Mouse (Mus musculus): ENCODE measurements around the gene Cdca5.
"Not testable (repeated sequence)": the region's sequence is repeated elsewhere in the genome, so short reads cannot be mapped to it uniquely, and the experiment has no call there.

Cdca5 gene

DNA sequence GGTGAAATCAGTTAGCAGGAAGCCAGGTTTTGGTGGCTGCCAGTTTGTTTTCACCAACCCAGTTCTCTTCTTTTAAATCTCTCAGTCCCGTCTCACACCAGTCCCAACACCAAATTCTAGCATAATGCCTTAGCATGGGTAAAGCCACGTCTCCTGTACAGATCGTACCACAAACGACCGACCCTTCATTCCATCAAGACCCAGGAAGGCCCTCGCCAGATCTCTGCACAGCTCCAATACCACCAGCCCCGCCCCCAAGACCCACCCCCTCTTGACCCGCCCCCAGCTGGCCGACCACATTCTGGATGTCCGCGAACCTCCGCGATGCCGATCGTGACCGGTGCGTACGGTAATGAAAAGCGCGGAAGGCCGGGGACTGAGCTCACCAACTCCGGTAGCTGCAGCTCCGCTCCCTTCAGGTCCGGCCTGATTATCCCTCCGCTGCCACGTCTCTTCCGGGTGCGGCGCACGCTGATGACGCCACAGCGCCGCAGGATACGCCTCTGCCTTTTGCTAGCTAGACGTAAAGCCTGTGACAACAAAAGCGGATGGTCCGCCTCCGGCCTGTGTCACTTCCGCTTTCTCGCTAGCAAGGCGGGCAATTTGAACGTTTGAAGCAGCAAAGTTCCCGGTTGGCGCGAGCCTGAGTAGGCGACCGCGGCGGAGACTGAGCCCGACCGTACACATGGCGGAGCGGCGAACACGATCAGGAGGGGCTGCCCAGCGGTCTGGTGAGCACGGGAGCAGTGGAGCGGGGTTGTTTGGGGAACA lies at the start of gene Cdca5, which contains the start of gene Zfpl1:
Cdca5 (plus strand) TSS at position 506 of the 771 bp plus-strand sequence.
Zfpl1 (minus strand) TSS at position 479 of the 771 bp plus-strand sequence.
- peak; percentile 91 to 95 for DNase-seq (ENCODE audit: low spot score in 2 of 2)

DNA sequence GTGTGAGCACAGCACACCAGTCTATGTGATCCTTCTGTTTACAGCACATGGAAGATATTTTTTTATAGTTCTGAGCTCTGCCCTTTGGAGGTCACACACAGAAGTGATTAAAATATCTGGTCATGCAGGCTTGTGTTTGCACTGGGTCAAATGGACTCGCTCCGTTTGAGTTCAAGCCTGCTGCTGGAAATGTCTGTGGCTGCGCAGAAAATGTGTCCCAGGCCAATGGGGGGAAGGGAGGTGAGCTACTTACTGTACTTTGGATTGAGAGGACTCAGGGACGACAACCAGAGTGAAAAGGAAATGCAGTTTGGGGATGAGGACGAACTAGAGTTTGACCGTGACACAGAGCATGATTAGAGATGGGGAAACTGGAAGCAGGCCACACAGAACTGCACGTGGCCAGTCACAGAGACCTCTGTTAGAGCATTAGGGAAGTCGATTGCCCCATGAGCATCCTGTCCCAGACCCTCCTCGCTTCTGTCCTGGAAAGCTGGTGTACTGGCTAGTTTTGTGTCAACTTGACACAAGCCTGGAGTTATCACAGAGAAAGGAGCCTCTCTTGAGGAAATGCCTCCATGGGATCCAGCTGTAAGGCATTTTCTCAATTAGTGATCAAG lies 48.7 kb upstream of the Cdca5 start:
- no peak for DNase-seq (ENCODE audit: low spot score in 2 of 2)

DNA sequence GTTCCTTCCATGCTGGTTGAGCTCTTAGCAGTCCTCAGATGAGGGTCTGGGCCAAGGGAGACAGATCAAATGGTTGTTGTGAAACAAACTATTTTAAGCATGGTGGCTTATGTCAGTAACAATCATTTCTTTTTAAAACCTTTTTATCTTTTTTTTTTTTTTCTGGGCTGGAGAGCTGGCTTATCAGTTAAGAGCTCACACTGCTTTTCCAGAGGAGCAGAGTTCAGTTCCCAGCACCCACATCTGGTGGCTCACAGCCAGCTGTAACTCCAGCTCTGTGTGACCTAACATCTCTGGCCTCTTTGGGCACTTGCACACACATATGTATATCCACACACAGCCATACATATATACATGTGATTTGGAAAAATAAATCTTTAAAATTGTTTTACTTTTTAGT lies 47.1 kb upstream of the Cdca5 start:
- DNase-seq (ENCODE audit: low spot score in 2 of 2), result no peak

DNA sequence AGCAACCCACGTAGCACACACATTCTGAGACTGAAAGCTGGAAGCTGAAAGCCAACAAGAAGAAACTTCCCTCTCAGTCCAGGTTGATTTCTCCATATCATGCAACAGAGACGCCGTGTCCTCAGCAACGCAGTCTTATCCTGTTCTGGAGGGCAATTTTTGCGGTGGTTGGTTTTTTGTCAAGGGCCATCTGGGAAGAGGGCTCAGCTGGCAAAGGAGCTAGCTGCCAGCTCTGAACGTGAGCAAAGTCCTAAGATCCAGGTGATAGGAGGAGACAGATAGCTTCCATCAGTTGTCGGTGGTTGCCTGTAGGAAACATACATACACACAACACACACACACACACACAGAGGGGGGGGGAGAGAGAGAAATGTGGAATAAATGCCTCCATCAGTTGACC lies 46.5 kb upstream of the Cdca5 start:
- no peak for DNase-seq (ENCODE audit: low spot score in 2 of 2)

DNA sequence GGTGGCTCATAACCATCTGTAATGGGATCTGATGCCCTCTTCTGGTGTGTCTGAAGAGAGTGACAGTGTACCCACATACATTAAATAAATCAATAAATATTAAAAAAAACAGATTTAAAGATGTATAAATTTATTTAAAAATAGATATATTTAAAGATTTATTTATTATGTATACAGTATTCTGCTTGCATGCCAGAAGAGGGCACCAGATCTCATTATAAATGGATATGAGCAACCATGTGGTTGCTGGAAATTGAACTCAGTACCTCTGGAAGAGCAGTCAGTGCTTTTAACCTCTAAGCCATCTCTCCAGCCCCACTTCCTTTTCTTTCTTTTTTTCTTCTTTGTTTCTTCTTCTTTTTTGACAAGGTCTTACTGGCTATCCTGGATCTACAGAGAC lies 44.8 kb upstream of the Cdca5 start:
- no peak for DNase-seq (ENCODE audit: low spot score in 2 of 2)

DNA sequence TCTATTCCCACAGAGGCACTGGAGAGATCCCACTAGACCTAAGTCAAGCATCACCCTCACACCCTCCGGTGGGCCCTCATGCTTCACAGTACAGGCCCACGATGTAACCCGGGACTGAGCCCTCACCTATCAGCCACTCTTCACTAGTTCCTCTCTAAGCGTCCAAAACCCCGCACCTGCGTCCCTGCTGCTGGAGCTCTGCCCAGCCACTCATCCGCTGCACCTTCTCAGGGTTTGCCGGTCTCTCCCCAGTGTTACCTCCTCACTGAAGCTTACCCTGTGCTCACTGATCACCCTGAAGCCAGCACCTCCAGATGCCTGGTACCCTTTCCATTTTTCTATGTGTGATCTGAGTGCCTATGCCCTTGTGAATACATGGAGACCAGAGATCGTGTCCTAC lies 42.5 kb upstream of the Cdca5 start:
- no peak for DNase-seq (ENCODE audit: low spot score in 2 of 2)

DNA sequence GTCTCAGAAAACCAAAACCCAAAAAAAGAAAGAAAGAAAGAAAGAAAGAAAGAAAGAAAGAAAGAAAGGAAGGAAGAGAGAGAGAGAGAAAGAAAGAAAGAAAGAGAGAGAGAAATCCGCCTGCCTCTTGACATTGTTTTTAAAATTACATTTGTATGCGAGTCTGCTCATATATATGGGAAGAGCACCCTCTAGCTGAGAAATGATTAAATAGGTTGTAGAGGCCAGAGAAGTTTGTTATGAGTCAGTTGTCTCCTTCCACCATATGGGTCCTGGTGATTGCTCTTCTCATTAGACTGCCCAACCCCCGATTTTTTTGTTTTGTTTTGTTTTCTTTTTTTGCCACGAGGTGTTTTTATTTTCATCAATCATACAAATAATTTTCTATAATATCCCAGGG lies 40.7 kb upstream of the Cdca5 start:
- not testable (repeated sequence) for DNase-seq (ENCODE audit: low spot score in 2 of 2)

DNA sequence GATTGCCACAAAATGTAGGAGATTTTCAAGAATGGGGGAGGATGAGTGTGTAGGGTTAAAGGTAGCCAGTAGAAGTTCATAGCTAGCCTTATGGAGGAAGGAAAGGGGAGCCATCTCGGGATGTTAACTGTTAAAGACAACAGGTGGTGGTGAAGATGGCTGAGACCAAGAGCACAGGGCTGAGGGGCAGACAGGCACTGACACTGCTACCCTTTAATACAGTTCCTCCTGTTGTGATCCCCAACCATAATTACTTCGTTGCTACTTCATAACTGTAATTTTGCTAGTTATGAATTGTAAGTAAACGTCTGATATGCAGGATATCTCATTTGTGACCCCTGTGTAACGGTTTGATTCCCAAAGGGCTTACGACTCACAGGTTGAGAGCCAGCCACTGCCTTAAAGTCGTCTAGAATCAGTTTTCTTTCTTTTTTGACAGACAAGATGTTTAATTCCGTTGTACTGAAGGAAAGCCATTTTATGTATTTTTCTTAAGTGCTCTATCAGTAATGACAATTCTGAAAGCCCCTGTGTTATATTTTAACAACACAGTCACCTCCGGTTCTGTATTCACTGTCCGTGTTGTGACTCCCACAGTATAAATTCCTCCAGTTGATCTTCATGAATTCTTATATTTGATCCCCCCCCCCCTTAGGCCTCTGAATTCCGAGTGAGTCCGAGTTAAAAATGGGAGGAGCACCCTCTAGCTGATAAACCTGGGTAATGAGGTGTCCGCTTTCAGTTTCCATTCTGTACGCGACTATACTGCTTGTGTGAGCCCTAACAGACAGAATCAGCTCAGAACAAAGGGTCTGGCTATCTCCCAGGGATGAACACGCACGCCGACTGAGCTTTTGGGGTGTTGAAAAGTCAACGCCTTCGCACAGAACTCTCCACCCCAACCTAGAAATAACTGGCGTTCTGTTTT lies 39.2 kb upstream of the Cdca5 start:
- DNase-seq (ENCODE audit: low spot score in 2 of 2), result no peak

DNA sequence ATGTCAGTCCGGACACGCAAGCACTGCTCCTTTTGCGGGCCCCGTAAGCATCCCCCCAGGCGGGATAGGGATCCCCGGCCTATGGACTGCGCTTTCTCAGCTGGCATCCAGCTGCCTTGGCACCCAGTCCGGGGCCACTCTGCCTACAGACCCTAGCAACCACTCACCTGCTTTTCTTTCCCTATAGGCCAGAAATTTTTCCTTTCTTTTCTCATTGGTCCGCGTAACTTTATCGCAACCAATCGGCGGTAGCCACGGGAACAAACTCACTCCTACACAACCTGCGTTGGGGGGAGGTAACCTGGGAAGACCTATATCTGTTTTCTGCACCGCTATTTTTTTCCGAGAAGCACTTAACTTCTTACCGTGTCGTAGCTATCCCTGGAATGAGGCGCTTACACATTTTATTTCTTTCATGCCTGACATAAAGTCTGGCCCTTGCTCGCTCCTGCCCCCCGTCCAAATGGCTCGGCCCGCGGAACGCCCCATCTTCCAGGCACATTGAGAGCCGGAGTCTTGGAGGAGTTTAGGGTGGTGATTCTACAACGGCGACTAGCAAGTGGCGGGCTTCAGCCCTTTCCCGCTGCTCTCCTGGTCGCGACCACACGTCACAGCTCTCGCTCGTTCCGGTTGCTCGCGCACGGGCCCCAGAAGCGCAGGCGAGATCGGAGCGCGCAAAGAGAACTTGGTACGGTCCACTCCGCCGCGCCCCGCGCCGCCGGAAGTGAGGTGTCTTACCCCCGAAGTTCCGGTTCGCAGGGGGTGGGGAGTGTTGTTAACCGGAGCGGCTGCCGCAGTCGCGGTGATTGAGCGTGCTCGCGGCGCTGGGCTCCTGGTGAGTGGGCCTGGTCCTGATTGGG lies 38.3 kb upstream of the Cdca5 start, which contains the start of gene Syvn1:
Syvn1 (plus strand) TSS at position 283 of the 860 bp plus-strand sequence.
- peak; percentile 83 to 86 for DNase-seq (ENCODE audit: low spot score in 2 of 2)

DNA sequence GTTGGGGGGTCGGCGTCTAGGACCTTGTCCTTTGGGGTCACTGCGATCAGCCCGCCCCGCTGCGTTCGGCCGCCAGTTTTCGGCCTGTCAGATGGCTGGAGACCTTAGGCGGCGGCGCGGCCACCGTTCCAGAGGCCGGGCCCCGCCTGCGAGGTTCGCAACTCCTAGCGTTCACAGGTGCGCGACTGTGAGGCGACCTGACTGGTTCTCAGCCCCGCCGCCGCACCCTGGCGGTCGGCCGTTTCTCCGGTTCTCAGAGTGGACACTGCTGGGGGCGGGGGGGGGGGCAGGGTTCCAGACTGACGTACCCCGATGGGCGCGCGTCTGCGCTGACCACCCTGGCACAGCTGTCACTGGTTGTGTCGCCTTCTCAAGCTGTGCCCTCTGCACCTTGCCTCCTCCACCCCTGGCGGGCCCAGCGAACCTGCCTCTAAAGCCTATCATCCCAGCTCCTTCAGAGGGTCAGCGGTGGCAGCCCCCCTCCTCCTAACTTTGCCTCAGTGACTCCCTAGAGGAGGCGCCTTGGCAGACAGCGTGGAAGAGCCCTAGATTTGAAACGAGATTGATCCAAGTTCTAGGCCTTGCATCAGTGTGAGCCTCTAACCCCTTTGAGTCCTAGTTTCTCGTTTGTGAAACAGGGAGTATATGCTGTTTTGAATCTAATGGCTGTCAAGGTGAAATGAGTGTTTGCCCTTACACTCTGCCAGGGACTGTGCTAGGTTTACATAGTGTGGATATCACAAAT lies 37.5 kb upstream of the Cdca5 start:
- no peak for DNase-seq (ENCODE audit: low spot score in 2 of 2)

DNA sequence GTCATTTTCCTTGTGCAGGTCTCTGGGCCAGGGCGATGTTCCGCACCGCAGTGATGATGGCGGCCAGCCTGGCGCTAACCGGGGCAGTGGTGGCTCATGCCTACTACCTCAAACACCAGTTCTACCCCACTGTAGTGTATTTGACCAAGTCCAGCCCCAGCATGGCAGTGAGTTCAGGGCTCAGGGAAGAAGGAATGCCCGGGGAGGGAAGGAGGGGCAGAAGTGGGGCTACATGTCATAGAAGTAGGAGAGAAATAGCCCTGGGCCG lies 37.0 kb upstream of the Cdca5 start:
- DNase-seq (ENCODE audit: low spot score in 2 of 2), result no peak

DNA sequence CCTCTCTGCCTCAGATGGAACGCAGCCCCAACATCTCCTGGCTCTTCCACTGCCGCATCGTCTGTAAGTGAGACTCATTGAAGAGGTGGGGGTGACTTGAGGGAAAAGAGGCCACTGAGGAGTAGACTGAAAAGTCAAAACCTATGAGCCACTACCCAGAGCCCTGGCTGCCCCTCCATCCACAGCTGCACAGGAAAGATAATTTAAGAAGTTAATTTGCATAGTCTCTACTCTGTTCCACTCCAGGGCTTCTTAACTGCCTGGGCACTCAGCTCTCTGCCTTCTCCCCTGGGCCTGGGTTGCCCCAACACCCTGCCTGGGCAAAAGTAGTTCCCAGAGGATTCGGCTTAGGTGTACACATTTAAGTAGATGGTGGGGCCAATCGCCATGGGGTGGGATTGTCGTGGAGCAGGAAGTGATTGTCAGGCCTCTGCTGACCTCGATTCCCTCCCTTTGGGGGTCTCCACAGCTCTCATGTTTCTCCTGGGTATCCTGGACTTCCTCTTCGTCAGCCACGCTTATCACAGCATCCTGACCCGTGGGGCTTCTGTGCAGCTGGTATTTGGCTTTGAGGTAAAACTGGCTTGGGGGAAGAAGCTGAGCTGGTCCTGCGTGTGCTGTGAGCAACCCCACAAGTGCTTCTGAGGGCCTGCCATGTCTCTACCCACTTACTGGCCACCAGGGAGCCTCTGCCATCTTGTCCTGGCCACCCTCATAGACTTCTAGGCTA lies 35.9 kb upstream of the Cdca5 start:
- DNase-seq (ENCODE audit: low spot score in 2 of 2), result peak in 1 of 2 experiments; percentile 43

DNA sequence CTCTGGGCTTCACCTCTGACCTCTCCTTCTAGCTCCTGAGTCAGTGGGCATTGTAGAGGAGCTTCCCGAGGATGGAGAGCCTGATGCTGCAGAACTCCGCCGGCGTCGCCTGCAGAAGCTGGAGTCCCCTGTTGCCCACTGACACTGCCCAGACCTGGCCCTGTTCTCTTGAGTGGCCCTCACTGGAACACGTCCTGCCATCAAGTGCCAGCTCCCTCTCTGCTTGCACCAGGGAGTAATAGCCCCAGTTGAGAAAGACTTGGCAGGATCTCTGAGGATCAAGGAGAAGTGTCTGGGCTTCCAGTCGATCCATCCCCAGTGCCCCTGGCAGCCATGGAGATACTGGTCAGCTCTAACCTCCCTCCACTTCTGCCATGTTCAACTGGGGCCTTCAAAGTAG lies 32.3 kb upstream of the Cdca5 start:
- DNase-seq (ENCODE audit: low spot score in 2 of 2), result no peak

DNA sequence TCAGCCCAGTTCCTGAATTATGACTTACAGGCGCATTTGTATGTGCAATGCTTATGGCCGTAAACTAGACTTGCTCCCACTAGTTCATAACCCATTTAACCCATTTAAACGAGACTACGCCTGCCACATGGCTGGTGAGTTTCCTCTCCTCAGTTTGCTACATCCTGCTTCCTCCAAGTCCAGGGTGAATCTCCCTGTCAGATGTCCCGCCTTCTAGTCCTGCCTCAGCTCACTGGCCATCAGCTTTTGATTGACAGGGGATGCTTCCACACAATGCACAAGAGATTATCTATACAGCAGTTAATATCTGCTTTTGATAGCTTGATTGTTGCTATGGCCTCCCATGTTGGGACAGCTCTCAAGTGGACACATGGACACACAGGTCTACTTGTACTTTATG lies 30.5 kb upstream of the Cdca5 start:
- DNase-seq (ENCODE audit: low spot score in 2 of 2), result no peak

DNA sequence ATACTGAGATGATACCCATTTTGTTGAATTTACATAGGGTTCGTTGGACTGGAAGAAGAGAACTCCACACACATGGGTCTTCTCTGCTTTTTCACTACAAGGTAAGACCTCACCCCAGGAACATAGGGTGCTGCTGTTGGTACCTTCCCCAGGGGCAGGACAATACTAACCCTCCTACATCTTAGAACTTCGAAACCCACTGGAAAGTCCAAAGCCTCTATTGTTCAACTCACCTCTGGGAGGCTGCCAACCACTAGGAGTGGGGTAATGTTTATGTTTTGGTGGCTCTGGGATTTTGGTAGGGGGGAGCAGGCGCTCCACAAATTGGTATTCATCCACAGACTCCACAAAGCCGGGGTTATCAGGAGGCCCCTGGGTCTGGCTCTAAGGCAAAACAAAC lies 28.1 kb upstream of the Cdca5 start:
- no peak for DNase-seq (ENCODE audit: low spot score in 2 of 2)

DNA sequence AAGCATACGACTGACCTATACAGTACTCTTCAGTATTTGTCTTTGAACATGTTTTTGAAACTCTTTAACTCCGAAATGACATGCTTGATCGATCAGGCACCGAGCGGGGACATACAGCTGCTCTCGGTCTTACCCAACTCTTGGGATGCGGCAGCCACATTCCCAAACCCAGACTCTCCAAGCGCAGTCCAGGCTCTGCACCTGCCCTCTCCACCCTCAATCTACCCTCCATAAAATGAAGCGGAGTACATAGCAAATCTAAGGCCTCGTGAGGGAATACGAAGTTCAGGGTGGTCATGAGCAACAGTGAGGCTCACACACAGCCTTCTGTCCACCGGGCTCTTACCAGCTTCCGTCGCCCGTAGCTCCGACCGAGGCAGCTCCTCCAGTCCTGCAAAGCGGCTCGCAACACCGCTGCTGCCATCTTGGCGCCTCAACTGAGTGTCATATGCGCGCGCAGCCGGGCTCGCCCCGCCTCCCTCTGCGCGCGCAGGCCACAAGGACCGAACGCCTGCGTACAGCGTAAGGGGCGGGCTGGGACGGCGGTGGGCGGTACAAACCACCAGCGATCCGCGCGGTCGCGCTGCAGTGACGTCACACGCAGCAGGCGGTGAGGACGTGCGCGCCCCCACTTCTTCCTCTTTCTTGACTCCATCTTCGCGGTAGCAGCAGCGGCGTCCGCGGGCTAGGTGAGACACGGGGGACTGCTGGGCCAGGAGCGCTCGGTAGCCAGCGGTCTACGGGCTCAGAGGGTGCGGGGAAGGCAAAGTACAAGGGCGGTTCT lies 27.3 kb upstream of the Cdca5 start, which contains the start of the genes Mrpl49 and Fau:
Mrpl49 (minus strand) TSS at position 473 of the 784 bp plus-strand sequence.
Fau (plus strand) TSS at position 532 of the 784 bp plus-strand sequence.
- DNase-seq (ENCODE audit: low spot score in 2 of 2), result peak; percentile 98 to 99

DNA sequence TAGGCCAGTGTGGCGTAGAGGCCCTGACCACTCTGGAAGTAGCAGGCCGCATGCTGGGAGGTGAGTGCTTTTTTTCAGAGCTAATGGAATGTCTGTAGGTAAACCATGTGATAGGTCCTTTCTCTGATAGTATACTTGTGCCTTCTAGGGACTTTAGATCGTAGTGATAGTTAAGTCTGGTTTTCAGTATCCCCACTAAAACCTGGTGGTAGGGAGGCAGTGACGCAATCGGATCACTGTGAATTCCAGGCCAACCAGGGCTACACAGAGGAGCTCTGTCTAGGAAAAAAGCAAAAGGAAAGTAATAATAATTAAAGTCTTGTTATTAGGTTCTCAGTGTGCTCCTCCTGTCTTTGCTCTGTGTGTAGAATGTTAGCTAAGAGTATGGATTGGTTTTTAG lies 26.3 kb upstream of the Cdca5 start:
- no peak for DNase-seq (ENCODE audit: low spot score in 2 of 2)

DNA sequence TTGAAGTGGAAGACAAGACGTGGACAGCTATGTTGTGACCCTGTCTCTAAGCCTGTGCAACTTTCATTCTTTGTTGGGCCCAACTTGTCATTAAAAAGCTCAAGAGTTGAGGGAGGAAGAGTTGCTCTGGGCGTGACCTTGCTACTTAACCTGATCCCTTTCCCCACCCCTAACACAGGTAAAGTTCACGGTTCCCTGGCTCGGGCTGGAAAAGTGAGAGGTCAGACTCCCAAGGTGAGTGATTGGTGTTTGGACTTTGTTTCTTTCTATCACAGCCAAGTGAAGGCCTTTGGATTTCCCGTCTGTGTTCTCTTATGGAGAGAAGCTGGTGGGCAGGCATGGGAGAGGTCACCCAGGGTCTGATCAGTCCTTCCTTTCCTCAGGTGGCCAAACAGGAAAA lies 25.8 kb upstream of the Cdca5 start:
- DNase-seq (ENCODE audit: low spot score in 2 of 2), result no peak

DNA sequence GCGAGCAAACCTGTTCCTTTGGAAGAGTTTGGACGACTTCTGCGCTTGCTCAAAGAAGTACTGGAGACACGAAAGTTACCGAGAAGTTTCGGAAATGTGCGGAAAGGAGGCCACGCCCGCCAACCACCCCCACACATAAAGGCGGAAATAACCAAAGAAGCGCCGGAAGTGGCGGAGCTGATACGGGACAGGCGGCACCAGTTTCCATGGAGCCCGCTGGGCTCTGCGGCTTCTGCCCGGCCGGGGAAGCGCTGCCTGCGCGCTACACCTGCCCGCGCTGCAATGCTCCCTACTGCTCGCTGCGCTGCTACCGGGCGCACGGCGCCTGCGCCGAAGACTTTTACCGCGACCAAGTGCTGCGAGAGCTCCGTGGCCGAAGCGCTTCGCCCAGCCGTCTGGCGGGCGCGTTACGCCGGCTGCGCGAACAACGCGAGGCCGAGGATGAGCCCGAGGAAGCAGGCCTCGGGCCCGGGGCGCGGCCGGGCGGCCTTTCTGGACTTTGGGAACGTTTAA lies 23.7 kb upstream of the Cdca5 start, which contains the start of gene Znhit2:
Znhit2 (plus strand) TSS at position 172 of the 513 bp plus-strand sequence.
- DNase-seq (ENCODE audit: low spot score in 2 of 2), result peak; percentile 82 to 88

Measured in spleen, postnatal 14 days (tissue).